Mouse (Mus musculus): ENCODE measurements around the gene Olfr262. TPM values are rescaled to one million over a fixed set of nuclear protein-coding genes. Genes with fewer than 3 reads are reported as not detected.

Olfr262 gene
- not detected for polyA plus RNA-seq (2014; fragmentation: Illumina TruSeq; extraction: RNeasy Lipid Tissue Mini Kit (QIAGEN cat#74804))

GRCm38 (mm10) chr19:12241559-12241958 is at the start of gene Olfr262:
Gene Olfr262 (minus strand): TSS chr19:12241659.

GRCm38 (mm10) chr19:12279554-12279953 is 38.1 kb upstream of the Olfr262 start, which contains the start of gene Olfr1434:
Gene Olfr1434 (plus strand): TSS chr19:12279854.

GRCm38 (mm10) chr19:12260732-12261131 is 19.3 kb upstream of the Olfr262 start, which contains the start of gene Olfr235:
Gene Olfr235 (plus strand): TSS chr19:12261032.

GRCm38 (mm10) chr19:12232496-12232895 is 9.0 kb downstream of the Olfr262 start, which contains the start of gene Olfr1432:
Gene Olfr1432 (minus strand): TSS chr19:12232596.

GRCm38 (mm10) chr19:12200334-12200733 is 41.1 kb downstream of the Olfr262 start, which contains the start of gene Olfr1431:
Gene Olfr1431 (plus strand): TSS chr19:12200634.

Other genes starting within 250 kb of the Olfr262 start
- gene Olfr1423, start 200.3 kb downstream of the Olfr262 start, polyA plus RNA-seq (2014; fragmentation: Illumina TruSeq; extraction: RNeasy Lipid Tissue Mini Kit (QIAGEN cat#74804)) = not detected
- gene Olfr1424, start 179.0 kb downstream of the Olfr262 start, polyA plus RNA-seq (2014; fragmentation: Illumina TruSeq; extraction: RNeasy Lipid Tissue Mini Kit (QIAGEN cat#74804)) = not detected
- not detected for gene Olfr1425, start 163.9 kb downstream of the Olfr262 start, polyA plus RNA-seq (2014; fragmentation: Illumina TruSeq; extraction: RNeasy Lipid Tissue Mini Kit (QIAGEN cat#74804))
- gene Olfr1426, start 149.6 kb downstream of the Olfr262 start, polyA plus RNA-seq (2014; fragmentation: Illumina TruSeq; extraction: RNeasy Lipid Tissue Mini Kit (QIAGEN cat#74804)) = not detected
- not detected for gene Olfr1427, start 138.3 kb downstream of the Olfr262 start, polyA plus RNA-seq (2014; fragmentation: Illumina TruSeq; extraction: RNeasy Lipid Tissue Mini Kit (QIAGEN cat#74804))
- not detected for gene Olfr1428, start 125.8 kb downstream of the Olfr262 start, polyA plus RNA-seq (2014; fragmentation: Illumina TruSeq; extraction: RNeasy Lipid Tissue Mini Kit (QIAGEN cat#74804))
- gene Olfr76, start 118.5 kb downstream of the Olfr262 start, polyA plus RNA-seq (2014; fragmentation: Illumina TruSeq; extraction: RNeasy Lipid Tissue Mini Kit (QIAGEN cat#74804)) = not detected
- gene Olfr1555-ps1, start 71.5 kb downstream of the Olfr262 start, polyA plus RNA-seq (2014; fragmentation: Illumina TruSeq; extraction: RNeasy Lipid Tissue Mini Kit (QIAGEN cat#74804)) = not detected
- gene Olfr1431, start 41.0 kb downstream of the Olfr262 start, polyA plus RNA-seq (2014; fragmentation: Illumina TruSeq; extraction: RNeasy Lipid Tissue Mini Kit (QIAGEN cat#74804)) = not detected
- gene Olfr1432, start 9.1 kb downstream of the Olfr262 start, polyA plus RNA-seq (2014; fragmentation: Illumina TruSeq; extraction: RNeasy Lipid Tissue Mini Kit (QIAGEN cat#74804)) = not detected
- gene Olfr235, start 19.4 kb upstream of the Olfr262 start, polyA plus RNA-seq (2014; fragmentation: Illumina TruSeq; extraction: RNeasy Lipid Tissue Mini Kit (QIAGEN cat#74804)) = not detected
- not detected for gene Olfr1434, start 38.2 kb upstream of the Olfr262 start, polyA plus RNA-seq (2014; fragmentation: Illumina TruSeq; extraction: RNeasy Lipid Tissue Mini Kit (QIAGEN cat#74804))
- not detected for gene Olfr1436, start 57.5 kb upstream of the Olfr262 start, polyA plus RNA-seq (2014; fragmentation: Illumina TruSeq; extraction: RNeasy Lipid Tissue Mini Kit (QIAGEN cat#74804))
- gene Olfr1437, start 83.4 kb upstream of the Olfr262 start, polyA plus RNA-seq (2014; fragmentation: Illumina TruSeq; extraction: RNeasy Lipid Tissue Mini Kit (QIAGEN cat#74804)) = not detected
- gene Olfr1438-ps1, start 94.3 kb upstream of the Olfr262 start, polyA plus RNA-seq (2014; fragmentation: Illumina TruSeq; extraction: RNeasy Lipid Tissue Mini Kit (QIAGEN cat#74804)) = not detected
- gene Olfr1440, start 145.6 kb upstream of the Olfr262 start, polyA plus RNA-seq (2014; fragmentation: Illumina TruSeq; extraction: RNeasy Lipid Tissue Mini Kit (QIAGEN cat#74804)) = not detected
- not detected for gene Olfr1441, start 175.8 kb upstream of the Olfr262 start, polyA plus RNA-seq (2014; fragmentation: Illumina TruSeq; extraction: RNeasy Lipid Tissue Mini Kit (QIAGEN cat#74804))
- not detected for gene Pfpl, start 186.2 kb upstream of the Olfr262 start, polyA plus RNA-seq (2014; fragmentation: Illumina TruSeq; extraction: RNeasy Lipid Tissue Mini Kit (QIAGEN cat#74804))
- 117 TPM for gene Mpeg1, start 219.1 kb upstream of the Olfr262 start, polyA plus RNA-seq (2014; fragmentation: Illumina TruSeq; extraction: RNeasy Lipid Tissue Mini Kit (QIAGEN cat#74804))